Mouse (Mus musculus) megakaryocyte, embryonic 14.5 days (primary cell): ENCODE data around the gene Artn.

Source experiments
- FLI1 ChIP-seq: IDR thresholded peaks from 2 replicates; pipeline ENCODE4 v1.6.1; 2012; ENCODE audit warnings: low read length, inconsistent platforms, mixed read lengths
- GATA1 ChIP-seq: IDR thresholded peaks from 3 replicates; pipeline ENCODE4 v1.6.1; 2012; ENCODE audit warnings: mixed read lengths, low read length, inconsistent platforms, borderline replicate concordance

GRCm38 (mm10) chr4:117916386-117916785 lies 13.2 kb downstream of the Artn start:
- TF ChIP-seq GATA1: no peak
- no peak for TF ChIP-seq FLI1
